Mouse (Mus musculus): ENCODE measurements around the gene Gpc6. TPM values are rescaled to one million over a fixed set of nuclear protein-coding genes. Genes with fewer than 3 reads are reported as not detected.

The Gpc6 gene
- total and polyA plus RNA-seq, 3 experiments = not detected

DNA sequence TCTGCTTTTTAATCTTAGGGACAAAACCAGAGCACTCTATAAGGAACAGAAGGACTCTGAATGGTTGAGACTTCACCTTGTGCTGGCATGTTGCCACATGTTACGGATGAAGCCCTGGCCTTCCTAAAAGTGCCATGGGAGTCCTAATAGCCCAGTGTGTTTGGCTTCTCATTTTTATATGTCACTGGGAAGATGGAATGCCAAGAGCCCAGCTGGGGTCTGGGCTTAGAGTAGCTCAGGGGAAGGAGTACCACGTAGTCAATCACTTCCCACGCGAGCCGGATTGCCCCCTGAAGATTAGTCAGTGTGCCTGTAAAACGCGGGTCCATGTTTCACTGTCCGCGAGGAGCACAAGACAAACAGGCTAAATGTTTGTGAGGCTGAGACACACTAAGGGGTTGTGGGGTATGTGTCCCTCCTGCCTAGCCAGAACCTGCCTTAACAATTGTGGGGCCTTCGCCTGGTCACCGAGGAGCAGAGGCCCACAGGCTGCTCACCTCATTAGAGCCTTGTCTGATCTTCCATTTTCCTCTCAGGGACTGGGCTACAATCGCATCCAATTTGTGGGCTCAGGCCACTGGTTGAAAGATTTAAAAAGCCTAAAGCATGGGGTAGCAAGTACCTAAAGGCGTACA is 852.9 kb downstream of the Gpc6 start:
- Histone ChIP-seq H3K27ac (ENCODE audit: insufficient read depth, low read depth) (no peak overlapping the region), H3K27me3 (replicated peaks) (no peaks in the 10 kb centered on the region), H3K79me2 (replicated peaks; ENCODE audit: control insufficient read depth, extremely low read depth, insufficient read depth, poor library complexity, severe bottlenecking) (no peaks in the 10 kb centered on the region), H3K36me3 (replicated peaks in 1 of 2; ENCODE audit: control insufficient read depth in 1 of 2, insufficient read depth in 1 of 2, low read length in 1 of 2) (no peaks in the 10 kb centered on the region), H3K4me2 (ENCODE audit: insufficient read depth, low read depth, poor library complexity, severe bottlenecking) (no peak overlapping the region), H3K4me1 (ENCODE audit: control insufficient read depth in 1 of 2, insufficient read depth in 2 of 2) (no peaks in the 10 kb centered on the region), H3K9ac (ENCODE audit: insufficient read depth, low read depth) (no peak overlapping the region), H3K4me3 (replicated peaks in 1 of 3; ENCODE audit: low read depth in 2 of 3, low read length in 2 of 3, poor library complexity in 1 of 3) (no peak overlapping the region), H3K9me3 (replicated peaks; ENCODE audit: low read length) (no peaks in the 10 kb centered on the region)
- dilution Hi-C loops (cut with MboI; ENCODE audit: extremely low pct_ligation_motif_present, extremely low pct_unique_long_range_greater_than_20kb, low sequenced_read_pairs) = no loop called here
- in situ Hi-C loops (cut with MboI; ENCODE audit: low pct_ligation_motif_present, low pct_unique_long_range_greater_than_20kb, low sequenced_read_pairs) = no loop called here
- TF ChIP-seq CTCF (conservative IDR thresholded peaks at IDR 0.05 in 1 of 2, IDR thresholded peaks at IDR 0.05 in 1 of 2; ENCODE audit: low read depth in 2 of 2, low read length in 2 of 2) = no peak
- no peak for TF ChIP-seq TCF12 (IDR thresholded peaks at IDR 0.05; ENCODE audit: low read depth, low read length)
- DNase-seq (ENCODE audit: extremely low read depth) = no peak

DNA sequence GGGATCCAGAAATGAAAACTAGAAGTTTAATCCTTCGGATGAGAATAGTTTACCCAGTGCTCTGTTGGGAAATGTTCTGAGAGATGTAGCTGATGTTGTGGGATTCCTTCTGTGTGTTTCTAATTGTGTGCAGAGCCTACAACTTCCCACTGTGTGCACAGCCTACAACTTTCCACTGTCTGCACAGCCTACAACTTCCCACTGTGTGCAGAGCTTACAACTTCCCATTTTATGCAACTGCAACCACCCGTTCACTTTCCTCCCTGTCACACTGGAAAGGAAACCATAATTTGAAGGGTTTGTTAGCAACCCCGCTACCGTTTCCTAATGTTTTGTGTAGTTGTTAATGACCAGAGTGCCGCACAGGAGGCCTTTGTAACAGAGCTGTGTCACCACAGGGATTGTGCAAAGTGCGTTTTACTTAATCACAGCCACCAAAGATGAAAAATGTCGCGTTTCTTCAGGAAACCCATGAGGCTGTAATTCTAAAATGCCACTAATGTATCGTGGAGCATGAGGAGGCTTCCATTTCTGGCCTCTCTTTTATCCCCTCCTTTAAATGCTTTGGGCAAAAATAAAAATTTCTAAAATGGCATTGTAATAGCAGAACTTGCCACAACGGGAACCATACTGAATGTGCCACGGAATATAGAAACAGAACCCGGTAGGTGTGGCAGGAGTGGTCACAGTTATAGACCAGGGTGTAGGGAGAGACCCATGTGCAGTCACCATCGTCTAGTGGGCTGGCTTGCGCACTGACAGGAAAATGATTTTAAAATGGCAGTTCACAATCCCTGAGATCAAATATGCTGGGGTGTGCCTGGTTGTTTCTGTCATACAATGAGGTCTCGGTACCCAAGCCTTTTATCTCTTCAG is 853.7 kb downstream of the Gpc6 start:
- TF ChIP-seq NELFE (IDR thresholded peaks at IDR 0.05; ENCODE audit: low read depth, low read length) (no peak), HCFC1 (IDR thresholded peaks at IDR 0.05; ENCODE audit: low read depth, low read length) (no peak), MYC (IDR thresholded peaks at IDR 0.05; ENCODE audit: low read depth, low read length) (no peak), MAZ (IDR thresholded peaks at IDR 0.05; ENCODE audit: low read depth, low read length) (no peak), ELF1 (IDR thresholded peaks at IDR 0.05; ENCODE audit: low read depth, low read length) (no peak), POLR2A (IDR thresholded peaks at IDR 0.05; ENCODE audit: low read depth, low read length) (no peak), USF2 (conservative IDR thresholded peaks at IDR 0.05; ENCODE audit: low read depth, low read length) (no peak), USF1 (IDR thresholded peaks at IDR 0.05; ENCODE audit: low read depth, low read length) (no peak)
- in situ Hi-C loops (cut with MboI; ENCODE audit: low pct_ligation_motif_present, low pct_unique_long_range_greater_than_20kb, low sequenced_read_pairs) = no loop called here
- no peaks in the 10 kb centered on the region for H3K4me1 ChIP-seq (ENCODE audit: control insufficient read depth in 1 of 2, insufficient read depth in 2 of 2)
- H3K36me3 ChIP-seq (replicated peaks in 1 of 2; ENCODE audit: control insufficient read depth in 1 of 2, insufficient read depth in 1 of 2, low read length in 1 of 2) = no peaks in the 10 kb centered on the region
- no peak overlapping the region for H3K4me2 ChIP-seq (ENCODE audit: insufficient read depth, low read depth, poor library complexity, severe bottlenecking)
- DNase-seq (ENCODE audit: extremely low read depth) = no peak
- dilution Hi-C loops (cut with MboI; ENCODE audit: extremely low pct_ligation_motif_present, extremely low pct_unique_long_range_greater_than_20kb, low sequenced_read_pairs) = no loop called here
- no peaks in the 10 kb centered on the region for H3K79me2 ChIP-seq (replicated peaks; ENCODE audit: control insufficient read depth, extremely low read depth, insufficient read depth, poor library complexity, severe bottlenecking)
- no peak overlapping the region for H3K9ac ChIP-seq (ENCODE audit: insufficient read depth, low read depth)
- no peak overlapping the region for H3K27ac ChIP-seq (ENCODE audit: insufficient read depth, low read depth)
- no peak overlapping the region for H3K4me3 ChIP-seq (replicated peaks in 1 of 3; ENCODE audit: low read depth in 2 of 3, low read length in 2 of 3, poor library complexity in 1 of 3)
- no peaks in the 10 kb centered on the region for H3K27me3 ChIP-seq (replicated peaks)
- H3K9me3 ChIP-seq (replicated peaks; ENCODE audit: low read length) = no peaks in the 10 kb centered on the region

DNA sequence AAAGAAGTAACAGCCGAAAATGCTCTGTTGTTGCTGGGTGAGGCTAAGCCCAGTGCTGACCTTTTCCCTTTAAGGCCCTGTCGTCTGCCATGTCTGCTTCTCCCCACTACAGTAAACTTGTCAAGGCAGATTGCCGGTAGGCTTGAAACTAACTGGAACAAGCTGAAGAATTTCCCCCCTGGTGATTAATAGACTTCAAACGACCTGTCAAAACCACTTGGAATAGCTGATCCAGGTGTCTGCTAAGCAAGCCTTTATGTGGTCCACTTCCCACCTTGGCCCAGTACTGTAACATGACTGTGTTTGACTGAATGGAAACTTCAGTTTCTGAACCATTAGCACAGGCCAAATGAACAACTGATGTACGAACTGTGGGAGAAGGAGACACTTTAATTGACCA is 856.6 kb downstream of the Gpc6 start:
- TF ChIP-seq JUND (conservative IDR thresholded peaks at IDR 0.05; ENCODE audit: low read depth, low read length) = no peak
- no peak for TF ChIP-seq NELFE (IDR thresholded peaks at IDR 0.05; ENCODE audit: low read depth, low read length)
- no peak for TF ChIP-seq HCFC1 (IDR thresholded peaks at IDR 0.05; ENCODE audit: low read depth, low read length)
- TF ChIP-seq TCF12 (IDR thresholded peaks at IDR 0.05; ENCODE audit: low read depth, low read length) = no peak
- no peak for TF ChIP-seq MAX (IDR thresholded peaks at IDR 0.05; ENCODE audit: low read length)
- no peak for TF ChIP-seq JUN (IDR thresholded peaks at IDR 0.05; ENCODE audit: insufficient read depth, low read depth, low read length)
- TF ChIP-seq ELF1 (IDR thresholded peaks at IDR 0.05; ENCODE audit: low read depth, low read length) = no peak
- TF ChIP-seq NRF1 (IDR thresholded peaks at IDR 0.05; ENCODE audit: low read depth, low read length) = no peak
- TF ChIP-seq SMC3 (IDR thresholded peaks at IDR 0.05; ENCODE audit: low read depth, low read length) = no peak
- no peak for TF ChIP-seq USF1 (IDR thresholded peaks at IDR 0.05; ENCODE audit: low read depth, low read length)
- no peak for TF ChIP-seq UBTF (IDR thresholded peaks at IDR 0.05; ENCODE audit: low read depth, low read length)
- TF ChIP-seq CHD1 (IDR thresholded peaks at IDR 0.05; ENCODE audit: low read depth, low read length) = no peak
- no peak for TF ChIP-seq E2F4 (IDR thresholded peaks at IDR 0.05; ENCODE audit: insufficient replicate concordance, low read depth, low read length)
- Histone ChIP-seq H3K27ac (ENCODE audit: insufficient read depth, low read depth) (no peak overlapping the region), H3K9ac (ENCODE audit: insufficient read depth, low read depth) (no peak overlapping the region), H3K27me3 (replicated peaks) (no peaks in the 10 kb centered on the region), H3K9me3 (replicated peaks; ENCODE audit: low read length) (no peaks in the 10 kb centered on the region), H3K4me1 (ENCODE audit: control insufficient read depth in 1 of 2, insufficient read depth in 2 of 2) (no peaks in the 10 kb centered on the region), H3K79me2 (replicated peaks; ENCODE audit: control insufficient read depth, extremely low read depth, insufficient read depth, poor library complexity, severe bottlenecking) (no peaks in the 10 kb centered on the region), H3K36me3 (replicated peaks in 1 of 2; ENCODE audit: control insufficient read depth in 1 of 2, insufficient read depth in 1 of 2, low read length in 1 of 2) (no peaks in the 10 kb centered on the region), H3K4me3 (replicated peaks in 1 of 3; ENCODE audit: low read depth in 2 of 3, low read length in 2 of 3, poor library complexity in 1 of 3) (no peak overlapping the region), H3K4me2 (ENCODE audit: insufficient read depth, low read depth, poor library complexity, severe bottlenecking) (no peak overlapping the region)
- DNase-seq (ENCODE audit: extremely low read depth) = no peak
- in situ Hi-C loops (cut with MboI; ENCODE audit: low pct_ligation_motif_present, low pct_unique_long_range_greater_than_20kb, low sequenced_read_pairs) = no loop called here
- dilution Hi-C loops (cut with MboI; ENCODE audit: extremely low pct_ligation_motif_present, extremely low pct_unique_long_range_greater_than_20kb, low sequenced_read_pairs) = no loop called here

Measured in CH12.LX (cell line).